Mouse (Mus musculus) neural tube, embryonic 15.5 days (tissue): ENCODE data around the gene Bcl2l11. TPM values are rescaled to one million over a fixed set of nuclear protein-coding genes. Genes with fewer than 3 reads are reported as not detected.

ENCODE experiments used
- ATAC-seq: fragments of 200-750 bp; cut with Nextera tagmentation; 2 replicates; pipeline ENCODE4 v1.8.0; 2017; ENCODE audit warnings: mild to moderate bottlenecking, moderate TSS enrichment, moderate library complexity; ENCODE audit not compliant: low FRiP score
- H3K27ac ChIP-seq: fragments of 300-500 bp; sonication (generic); replicated peaks from 2 replicates; pipeline ENCODE4 v1.5.1; 2015; ENCODE audit warnings: mild to moderate bottlenecking, inconsistent platforms
- H3K27me3 ChIP-seq: fragments of 300-500 bp; sonication (generic); replicated peaks from 2 replicates; pipeline ENCODE4 v1.6.1; 2015; ENCODE audit warnings: inconsistent platforms
- H3K36me3 ChIP-seq: fragments of 300-500 bp; sonication (generic); 2 replicates; pipeline ENCODE4 v1.6.1; 2015; ENCODE audit warnings: inconsistent platforms
- H3K4me1 ChIP-seq: fragments of 300-500 bp; sonication (generic); 2 replicates; pipeline ENCODE4 v1.6.1; 2015; ENCODE audit warnings: inconsistent platforms
- H3K4me2 ChIP-seq: fragments of 300-500 bp; sonication (generic); 2 replicates; pipeline ENCODE4 v1.6.1; 2015; ENCODE audit warnings: inconsistent platforms, mild to moderate bottlenecking, moderate library complexity
- H3K4me3 ChIP-seq: fragments of 300-500 bp; sonication (generic); replicated peaks from 2 replicates; pipeline ENCODE4 v1.5.1; 2015; ENCODE audit warnings: mild to moderate bottlenecking, inconsistent platforms
- H3K9ac ChIP-seq: fragments of 300-500 bp; sonication (generic); replicated peaks from 2 replicates; pipeline ENCODE4 v1.6.1; 2015; ENCODE audit warnings: mild to moderate bottlenecking, inconsistent platforms
- H3K9me3 ChIP-seq: fragments of 300-500 bp; sonication (generic); replicated peaks from 2 replicates; pipeline ENCODE4 v1.6.1; 2016; ENCODE audit warnings: inconsistent platforms
- WGBS: fragments of 180-500 bp; shearing (Covaris S2); methylation state at CpG from one replicate; pipeline ENCODE4 v1.1.7; 2015; ENCODE audit warnings: mixed read lengths; 5-methylcytosine and 5-hydroxymethylcytosine counted together
- polyA plus RNA-seq: library from polyadenylated mRNA; unstranded; fragments of >200 nt; fragmentation: Nextera tagmentation; extraction: Ambion mirVana; gene quantifications from 2 replicates; pipeline ENCODE4 v1.2.1, GENCODE M21; 2015

Bcl2l11 gene
- 10.1 and 11.8 TPM in 2 replicates for polyA plus RNA-seq

- Histone ChIP-seq H3K36me3 (no peaks in the 10 kb centered on the region), H3K4me2 (peak within 1 kb of the TSS; percentile 100), H3K4me1 (peaks cover 60% of the 10 kb centered on the region), H3K9me3 (no peaks in the 10 kb centered on the region), H3K4me3 (peak within 1 kb of the TSS; percentile 70), H3K9ac (peak within 1 kb of the TSS; percentile 68), H3K27ac (peak within 1 kb of the TSS; percentile 78), H3K27me3 (peaks cover 32% of the 10 kb centered on the region)
- WGBS: under 1% methylated on average over 76 of the region's 76 CpGs
- ATAC-seq: peak; percentile 84
Observed at GRCm38 (mm10) chr2:128125635-128126470, at the start of gene Bcl2l11. TSS of gene Bcl2l11 (plus strand) at chr2:128126038.

GRCm38 (mm10) chr2:128076936-128077335, 48.9 kb upstream of the Bcl2l11 start:
- no peaks in the 10 kb centered on the region for H3K36me3 ChIP-seq
- H3K9ac ChIP-seq: no peak overlapping the region
- no peak overlapping the region for H3K4me3 ChIP-seq
- H3K4me2 ChIP-seq: no peak overlapping the region
- no peaks in the 10 kb centered on the region for H3K9me3 ChIP-seq
- peaks cover 13% of the 10 kb centered on the region for H3K4me1 ChIP-seq
- H3K27ac ChIP-seq: no peak overlapping the region
- ATAC-seq: no peak
- 84% methylated on average over 4 of the region's 4 CpGs for WGBS
- 0 out of 2 replicates have a peak, but pooled peaks cover 2% of the 10 kb centered on the region for H3K27me3 ChIP-seq

GRCm38 (mm10) chr2:128078859-128079258, 47.0 kb upstream of the Bcl2l11 start:
- H3K27ac ChIP-seq: peak overlapping the region; percentile 56

GRCm38 (mm10) chr2:128079316-128079715, 46.5 kb upstream of the Bcl2l11 start:
- ATAC-seq: peak; percentile 70
- WGBS: 47% methylated on average over 6 of the region's 6 CpGs
- Histone ChIP-seq H3K27me3 (0 out of 2 replicates have a peak, but pooled peaks cover 2% of the 10 kb centered on the region), H3K4me2 (peak overlapping the region; percentile 32), H3K27ac (peak overlapping the region; percentile 56), H3K4me3 (no peak overlapping the region), H3K36me3 (no peaks in the 10 kb centered on the region), H3K9ac (no peak overlapping the region), H3K9me3 (no peaks in the 10 kb centered on the region), H3K4me1 (peaks cover 13% of the 10 kb centered on the region)

More at GRCm38 (mm10) chr2:128078859-128079258, 47.0 kb upstream of the Bcl2l11 start:
- H3K36me3 ChIP-seq: no peaks in the 10 kb centered on the region
- no peak overlapping the region for H3K9ac ChIP-seq
- peak; percentile 80; the same call in 1 of the 2 replicates for ATAC-seq
- H3K4me1 ChIP-seq: peaks cover 13% of the 10 kb centered on the region
- 36% methylated on average over 5 of the region's 5 CpGs for WGBS
- no peak overlapping the region for H3K4me3 ChIP-seq
- no peaks in the 10 kb centered on the region for H3K9me3 ChIP-seq
- H3K27me3 ChIP-seq: 0 out of 2 replicates have a peak, but pooled peaks cover 2% of the 10 kb centered on the region
- peak overlapping the region; percentile 32 for H3K4me2 ChIP-seq

- no peak for ATAC-seq
- no peak overlapping the region for H3K4me3 ChIP-seq
- H3K27ac ChIP-seq: no peak overlapping the region
- WGBS: 44% methylated on average over 3 of the region's 3 CpGs
- H3K9ac ChIP-seq: no peak overlapping the region
- H3K4me2 ChIP-seq: no peak overlapping the region
- H3K36me3 ChIP-seq: no peaks in the 10 kb centered on the region
- H3K4me1 ChIP-seq: peaks cover 17% of the 10 kb centered on the region
- no peaks in the 10 kb centered on the region for H3K9me3 ChIP-seq
- H3K27me3 ChIP-seq: no peaks in the 10 kb centered on the region
Observed at GRCm38 (mm10) chr2:128083844-128084243, 42.0 kb upstream of the Bcl2l11 start.

GRCm38 (mm10) chr2:128084607-128085006, 41.2 kb upstream of the Bcl2l11 start:
- Histone ChIP-seq H3K27ac (no peak overlapping the region), H3K9me3 (no peaks in the 10 kb centered on the region), H3K9ac (no peak overlapping the region), H3K4me2 (no peak overlapping the region), H3K4me1 (peaks cover 9% of the 10 kb centered on the region; the same call in 1 of the 2 replicates), H3K27me3 (no peaks in the 10 kb centered on the region), H3K4me3 (no peak overlapping the region), H3K36me3 (no peaks in the 10 kb centered on the region)
- no peak for ATAC-seq
- 84% methylated on average over 5 of the region's 5 CpGs for WGBS

GRCm38 (mm10) chr2:128085481-128085880, 40.4 kb upstream of the Bcl2l11 start:
- Histone ChIP-seq H3K27ac (no peak overlapping the region), H3K4me3 (no peak overlapping the region), H3K36me3 (no peaks in the 10 kb centered on the region), H3K4me2 (no peak overlapping the region), H3K4me1 (peaks cover 6% of the 10 kb centered on the region; the same call in 1 of the 2 replicates), H3K9ac (no peak overlapping the region), H3K27me3 (no peaks in the 10 kb centered on the region), H3K9me3 (no peaks in the 10 kb centered on the region)
- ATAC-seq: no peak
- WGBS: 100% methylated on average over 1 of the region's 1 CpGs

GRCm38 (mm10) chr2:128086301-128086886, 39.4 kb upstream of the Bcl2l11 start:
- no peak overlapping the region for H3K4me3 ChIP-seq
- no peaks in the 10 kb centered on the region for H3K27me3 ChIP-seq
- H3K4me1 ChIP-seq: peaks cover 6% of the 10 kb centered on the region; the same call in 1 of the 2 replicates
- H3K27ac ChIP-seq: no peak overlapping the region
- 50% methylated on average over 14 of the region's 14 CpGs for WGBS
- no peak overlapping the region for H3K4me2 ChIP-seq
- H3K9me3 ChIP-seq: no peaks in the 10 kb centered on the region
- H3K9ac ChIP-seq: no peak overlapping the region
- H3K36me3 ChIP-seq: no peaks in the 10 kb centered on the region
- ATAC-seq: no peak

GRCm38 (mm10) chr2:128086996-128087526, 38.8 kb upstream of the Bcl2l11 start:
- 79% methylated on average over 7 of the region's 7 CpGs for WGBS
- Histone ChIP-seq H3K27me3 (no peaks in the 10 kb centered on the region), H3K4me2 (no peak overlapping the region), H3K9ac (no peak overlapping the region), H3K4me1 (peaks cover 6% of the 10 kb centered on the region; the same call in 1 of the 2 replicates), H3K4me3 (no peak overlapping the region), H3K27ac (no peak overlapping the region), H3K9me3 (no peaks in the 10 kb centered on the region), H3K36me3 (no peaks in the 10 kb centered on the region)
- ATAC-seq: no peak

GRCm38 (mm10) chr2:128087798-128088545, 37.9 kb upstream of the Bcl2l11 start:
- 90% methylated on average over 8 of the region's 8 CpGs for WGBS
- ATAC-seq: no peak
- peaks cover 6% of the 10 kb centered on the region; the same call in 1 of the 2 replicates for H3K4me1 ChIP-seq

GRCm38 (mm10) chr2:128090283-128090885, 35.5 kb upstream of the Bcl2l11 start:
- Histone ChIP-seq H3K27me3 (no peaks in the 10 kb centered on the region), H3K4me1 (peaks cover 6% of the 10 kb centered on the region; the same call in 1 of the 2 replicates), H3K9ac (no peak overlapping the region), H3K36me3 (no peaks in the 10 kb centered on the region), H3K27ac (no peak overlapping the region), H3K9me3 (no peaks in the 10 kb centered on the region), H3K4me2 (no peak overlapping the region), H3K4me3 (no peak overlapping the region)
- ATAC-seq: no peak
- 88% methylated on average over 6 of the region's 6 CpGs for WGBS

More at GRCm38 (mm10) chr2:128087798-128088545, 37.9 kb upstream of the Bcl2l11 start:
- Histone ChIP-seq H3K36me3 (no peaks in the 10 kb centered on the region), H3K9me3 (no peaks in the 10 kb centered on the region), H3K27ac (no peak overlapping the region), H3K27me3 (no peaks in the 10 kb centered on the region), H3K4me2 (no peak overlapping the region), H3K4me3 (no peak overlapping the region), H3K9ac (no peak overlapping the region)
